Mouse (Mus musculus): ENCODE measurements around the gene Add2.

The Add2 gene

DNA sequence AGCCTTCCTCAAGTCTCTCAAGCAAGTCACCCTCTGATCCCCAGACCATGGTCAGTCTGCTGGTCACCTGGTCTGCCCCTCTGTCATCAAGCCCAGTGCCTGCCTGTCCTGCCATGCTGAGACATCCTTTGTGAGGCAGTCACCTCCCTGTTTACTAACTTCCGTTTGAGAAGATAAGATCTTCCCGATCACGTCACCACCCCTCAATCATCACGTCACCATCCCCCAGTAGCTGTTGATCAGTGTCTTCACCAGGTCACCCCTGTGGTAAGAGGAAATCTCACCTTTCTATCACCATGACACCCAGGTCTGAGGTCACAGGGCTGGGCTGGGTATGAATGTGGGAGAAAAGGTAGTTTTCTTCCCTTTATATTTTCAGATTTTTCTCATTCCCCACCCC lies 120.0 kb downstream of the Add2 start:
- no peak for DNase-seq

DNA sequence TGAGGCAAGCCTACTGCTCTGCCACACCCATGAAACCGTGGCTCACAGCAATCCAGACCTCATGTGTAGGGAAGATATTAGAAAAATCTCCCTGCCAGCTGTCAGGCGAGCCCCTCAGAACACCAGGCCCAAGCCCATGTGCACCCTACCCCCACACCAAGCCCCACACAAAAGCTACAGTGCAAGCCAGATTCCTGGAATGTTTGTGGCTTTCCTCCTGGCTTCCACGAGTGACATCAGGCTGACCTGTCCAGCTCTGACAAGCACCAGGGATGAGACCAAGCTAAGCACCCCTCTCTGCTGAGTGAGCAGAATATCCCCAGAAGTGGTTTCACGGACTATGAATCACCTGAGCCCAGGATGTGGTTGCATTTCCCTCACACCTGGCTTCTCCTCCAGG lies 120.5 kb downstream of the Add2 start:
- no peak for DNase-seq

DNA sequence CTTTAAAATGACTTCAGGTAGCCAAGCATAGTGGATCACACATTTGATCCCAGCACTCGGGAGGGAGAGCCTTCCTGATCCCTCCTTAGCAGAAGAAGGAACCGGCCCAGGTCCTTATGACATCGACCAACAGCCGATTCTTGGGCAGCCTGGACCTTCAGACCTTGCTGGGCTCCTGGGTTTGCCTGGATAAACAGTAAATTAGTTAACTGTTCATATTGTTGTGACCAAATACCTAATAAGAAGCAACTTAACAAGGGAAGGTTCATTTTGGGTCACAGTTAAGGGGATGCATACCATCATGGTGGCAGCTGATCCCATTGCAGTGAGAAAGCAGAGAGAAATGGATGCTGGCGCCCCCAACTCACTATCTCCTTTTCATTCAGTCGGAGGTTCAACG lies 124.2 kb downstream of the Add2 start:
- no peak for DNase-seq

DNA sequence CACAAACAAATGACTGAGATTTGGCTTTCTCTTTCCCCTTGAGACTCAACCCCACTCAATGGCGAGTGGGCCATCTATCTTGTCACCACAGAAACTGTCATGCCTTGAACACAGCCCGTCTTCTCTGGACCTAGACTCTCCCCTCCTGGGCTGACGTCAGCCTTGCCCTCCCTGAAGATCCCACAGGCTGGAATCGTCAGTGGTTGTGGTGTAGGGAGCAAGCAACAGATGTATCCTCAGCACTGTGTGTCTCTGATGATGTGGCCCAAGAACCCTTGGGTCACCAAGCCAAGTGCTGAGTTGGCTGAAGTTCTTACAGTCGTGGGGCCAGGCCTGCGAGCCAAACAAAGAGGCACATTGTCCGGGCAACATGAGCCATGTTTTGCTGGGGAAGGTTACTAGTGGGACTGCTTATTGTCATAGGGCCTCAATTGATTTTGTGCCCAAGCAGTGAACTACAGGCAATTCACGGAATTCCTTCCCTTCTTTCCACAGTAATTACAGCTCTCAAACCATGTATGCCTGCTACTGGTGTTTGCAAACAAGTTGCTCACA lies 125.0 kb downstream of the Add2 start:
- DNase-seq = no peak

DNA sequence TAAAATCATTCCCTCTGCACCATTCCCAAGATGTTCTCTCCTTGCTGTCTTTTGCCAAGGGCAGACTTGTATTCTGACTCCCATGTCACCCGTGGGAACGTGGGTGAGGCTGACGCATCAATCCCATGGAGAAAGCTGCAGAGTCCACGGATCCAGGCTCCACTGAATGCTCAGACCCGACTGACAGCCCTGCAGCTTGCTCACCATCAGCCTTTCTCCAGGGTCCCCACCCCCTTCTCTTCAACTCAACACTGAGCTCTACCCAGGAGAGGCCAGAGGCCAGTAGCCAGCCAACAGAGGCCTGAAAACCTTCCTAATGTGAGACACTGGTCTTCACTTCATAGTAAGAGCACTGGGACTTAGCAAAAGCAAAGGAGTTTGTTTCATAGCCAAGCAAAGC lies 125.5 kb downstream of the Add2 start:
- DNase-seq = no peak

DNA sequence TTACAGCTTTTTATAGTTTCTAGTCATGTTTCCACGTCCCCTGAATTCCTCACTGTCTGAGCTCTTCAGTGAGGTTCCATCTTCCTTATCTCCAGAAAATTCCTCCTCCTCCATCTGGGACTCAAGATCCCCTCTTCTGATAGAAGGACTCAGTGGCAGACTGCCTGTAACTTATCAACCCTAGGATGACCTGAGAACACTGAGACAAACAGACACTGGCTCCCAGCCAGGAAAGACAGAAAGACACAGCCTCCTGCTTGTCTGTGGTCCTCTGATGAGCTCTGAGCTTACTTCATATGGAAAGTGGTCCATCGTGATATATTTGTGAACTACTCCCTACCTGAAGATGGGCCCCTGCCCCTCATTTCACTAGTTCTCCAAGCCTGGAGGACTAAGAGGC lies 126.0 kb downstream of the Add2 start:
- no peak for DNase-seq

DNA sequence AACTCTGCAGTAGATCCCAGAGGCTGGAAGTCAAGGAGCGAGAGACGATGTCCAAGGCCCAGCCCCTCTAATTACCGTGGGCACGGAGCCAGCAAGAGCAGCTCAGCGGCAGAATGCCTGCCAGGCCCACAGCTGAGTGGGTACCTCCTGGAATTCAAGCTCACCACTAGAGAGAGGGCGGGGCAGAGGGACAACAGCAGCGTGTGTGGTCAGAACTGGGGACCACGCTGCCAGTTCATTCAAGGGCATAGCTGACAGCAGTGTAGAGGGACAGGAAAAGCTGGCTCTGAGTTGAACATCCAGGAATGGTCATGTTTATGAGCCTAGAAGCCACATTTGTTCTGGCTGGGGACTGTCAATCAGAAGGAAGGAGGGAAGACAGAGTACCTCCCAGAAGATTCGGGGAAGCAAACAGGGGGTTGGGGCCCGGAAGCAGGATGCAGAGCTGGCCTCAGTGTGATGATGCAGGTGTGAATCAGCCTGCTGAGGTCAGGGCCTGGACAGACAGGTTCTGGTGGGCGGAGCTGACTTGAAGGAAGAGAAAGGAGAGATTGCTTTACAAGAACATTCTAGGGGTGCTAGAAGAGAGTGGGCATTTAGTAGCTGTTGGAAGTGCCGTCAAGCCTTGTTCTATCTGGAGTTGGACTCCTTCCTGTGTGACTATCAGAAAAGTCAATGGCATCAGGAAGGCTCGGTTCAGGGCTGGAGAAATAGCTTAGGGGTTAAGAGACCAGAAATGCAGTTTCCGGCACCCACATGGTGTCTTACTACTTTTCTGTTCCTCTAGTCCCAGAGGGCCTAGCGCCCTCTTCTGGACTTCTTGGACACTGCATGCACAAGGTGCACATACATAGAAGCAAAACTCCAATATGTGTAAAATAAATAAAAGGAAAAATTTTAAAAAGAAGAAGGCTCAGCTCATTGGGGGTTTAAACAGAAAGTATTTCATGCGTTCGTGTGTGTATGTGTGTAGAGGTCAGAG lies 129.1 kb downstream of the Add2 start:
- DNase-seq = no peak

DNA sequence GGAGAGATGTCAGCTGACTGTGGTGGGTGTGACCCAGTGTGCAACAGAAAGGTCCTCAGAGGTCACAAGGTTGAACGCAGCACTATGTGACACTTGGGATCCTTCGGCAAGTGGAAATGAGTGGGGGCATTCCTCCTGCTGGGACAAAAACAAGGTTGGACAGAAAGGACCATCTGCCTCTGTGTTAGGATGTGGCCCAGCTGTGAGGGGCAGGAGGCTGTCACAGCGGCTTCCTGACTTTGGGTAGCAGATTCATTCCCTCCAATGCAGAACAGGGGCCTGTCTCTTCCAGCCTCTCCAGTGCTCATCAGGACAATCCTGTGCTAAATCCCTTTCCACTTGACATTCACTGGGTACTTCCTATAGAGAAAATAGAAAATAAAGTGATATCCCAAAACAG lies 132.4 kb downstream of the Add2 start:
- no peak for DNase-seq

DNA sequence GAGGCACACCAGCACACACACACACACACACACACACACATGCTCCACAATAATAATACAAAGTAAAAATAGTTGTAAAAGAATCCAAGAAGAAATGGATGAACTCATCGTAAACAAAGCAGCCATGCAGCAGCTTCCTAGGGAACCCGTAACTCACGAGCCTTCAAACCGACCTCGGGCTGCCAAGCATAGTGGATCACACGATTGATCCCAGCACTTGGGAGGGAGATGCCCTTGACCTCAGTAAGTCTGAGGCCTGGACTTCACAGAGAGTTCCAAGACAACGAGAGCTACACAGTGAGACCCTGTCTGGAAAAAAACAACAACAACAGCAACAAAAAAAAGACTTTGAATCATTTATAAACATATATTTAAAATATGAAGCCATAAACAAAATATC lies 133.1 kb downstream of the Add2 start:
- no peak for DNase-seq

DNA sequence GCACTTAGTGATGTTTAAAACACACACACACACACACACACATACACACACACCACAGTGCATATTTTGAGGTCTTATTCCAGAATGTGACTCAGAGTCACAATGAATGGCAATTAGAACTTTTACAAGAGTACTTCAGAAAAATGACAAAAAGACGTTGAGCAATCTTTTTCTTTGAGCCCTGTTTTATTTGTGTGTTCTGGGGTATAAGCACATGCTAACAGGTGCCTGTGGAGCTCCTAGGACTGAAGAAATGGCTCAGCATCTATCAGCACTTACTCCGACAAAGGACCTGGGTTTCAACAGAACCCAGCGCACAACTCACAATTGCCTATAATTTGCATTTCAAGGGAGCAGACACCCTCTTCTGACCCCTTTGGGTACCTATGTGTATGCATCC lies 135.5 kb downstream of the Add2 start:
- no peak for DNase-seq

DNA sequence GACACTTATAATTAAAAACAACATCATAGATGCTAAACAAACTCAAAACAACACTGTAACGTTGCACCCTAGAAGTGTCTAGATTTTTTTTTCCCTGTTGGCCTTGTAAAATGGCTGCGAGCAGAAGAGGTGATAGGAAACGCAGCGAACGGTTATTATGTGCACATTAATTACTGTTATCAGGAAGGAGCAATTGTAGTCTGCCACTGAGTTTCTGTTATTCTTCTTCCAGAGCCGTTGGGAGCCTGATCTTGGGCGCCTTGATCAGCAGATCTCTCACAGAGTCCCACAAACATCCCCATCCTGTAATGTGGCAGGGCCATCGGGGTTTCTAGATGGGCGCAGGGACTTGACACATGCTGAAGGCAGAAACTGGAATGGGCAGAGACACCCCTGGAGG lies 137.9 kb downstream of the Add2 start:
- no peak for DNase-seq

DNA sequence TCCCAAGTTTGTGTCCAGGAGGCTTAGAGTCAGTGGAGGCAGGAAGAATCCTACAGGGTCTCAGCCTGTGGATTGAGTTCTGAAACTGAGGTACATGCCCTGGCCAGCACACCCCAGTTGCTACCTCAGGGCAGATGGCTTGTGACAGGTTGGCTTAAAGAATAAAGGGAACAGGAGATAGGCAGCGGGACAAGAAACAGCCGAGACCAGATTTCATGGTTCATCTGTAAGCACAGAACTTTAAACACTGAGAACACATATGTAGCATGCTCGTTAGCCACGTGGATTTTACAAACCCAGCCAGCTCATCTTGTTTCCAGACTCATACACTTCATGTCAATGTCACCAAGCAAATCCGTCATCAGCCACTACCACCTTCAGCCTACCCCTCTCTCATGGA lies 139.4 kb downstream of the Add2 start:
- no peak for DNase-seq

DNA sequence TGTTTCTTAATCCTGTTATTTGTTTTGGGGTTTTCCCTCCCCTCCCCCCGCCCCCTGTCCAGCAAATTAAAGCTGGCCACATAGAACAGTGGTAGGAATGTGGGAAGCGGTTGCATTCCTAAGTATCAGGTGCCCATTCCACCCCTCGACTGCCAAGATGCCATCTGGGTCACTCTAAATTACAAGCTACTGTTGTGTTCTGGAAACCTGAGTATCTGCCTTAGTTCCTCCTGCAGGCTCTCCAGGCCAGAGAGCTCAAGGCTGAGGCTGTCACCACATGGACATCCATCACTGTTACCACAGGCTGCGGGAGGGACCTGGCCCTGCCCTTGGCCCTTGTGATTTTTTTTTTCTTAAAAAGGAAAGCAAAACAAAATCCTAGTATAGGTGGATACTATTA lies 140.7 kb downstream of the Add2 start:
- no peak for DNase-seq
